Mouse (Mus musculus) embryonic facial prominence, embryonic 12.5 days (tissue): Measurements from ENCODE around the gene Ccr4. TPM values are rescaled to one million over a fixed set of nuclear protein-coding genes. Genes with fewer than 3 reads are reported as not detected.

ENCODE experiments used
- ATAC-seq: fragments of 200-750 bp; cut with Nextera tagmentation; 2 replicates; pipeline ENCODE4 v1.8.0; 2017; ENCODE audit not compliant: insufficient number of reproducible peaks, insufficient read depth, low FRiP score, low TSS enrichment
- H3K27ac ChIP-seq: fragments of 300-500 bp; sonication (generic); 2 replicates; pipeline ENCODE4 v1.5.1; 2016; ENCODE audit warnings: mild to moderate bottlenecking
- H3K27me3 ChIP-seq: fragments of 300-500 bp; sonication (generic); 2 replicates; pipeline ENCODE4 v1.6.1; 2016; ENCODE audit warnings: mild to moderate bottlenecking, moderate library complexity
- H3K36me3 ChIP-seq: fragments of 300-500 bp; sonication (generic); 2 replicates; pipeline ENCODE4 v1.6.1; 2016; ENCODE audit warnings: mild to moderate bottlenecking
- H3K4me1 ChIP-seq: fragments of 300-500 bp; sonication (generic); 2 replicates; pipeline ENCODE4 v1.6.1; 2016
- H3K4me2 ChIP-seq: fragments of 300-500 bp; sonication (generic); replicated peaks from 2 replicates; pipeline ENCODE4 v1.6.1; 2016; ENCODE audit warnings: mild to moderate bottlenecking, moderate library complexity
- H3K4me3 ChIP-seq: fragments of 300-500 bp; sonication (generic); 2 replicates; pipeline ENCODE4 v1.5.1; 2016; ENCODE audit warnings: mild to moderate bottlenecking
- H3K9ac ChIP-seq: fragments of 300-500 bp; sonication (generic); 2 replicates; pipeline ENCODE4 v1.6.1; 2016; ENCODE audit warnings: mild to moderate bottlenecking, moderate library complexity
- H3K9me3 ChIP-seq: fragments of 300-500 bp; sonication (generic); 2 replicates; pipeline ENCODE4 v1.6.1; 2016; ENCODE audit warnings: mild to moderate bottlenecking, moderate library complexity
- WGBS: fragments of 180-500 bp; shearing (Covaris S2); methylation state at CpG from one replicate; pipeline ENCODE4 v1.1.7; 2016; 5-methylcytosine and 5-hydroxymethylcytosine counted together
- polyA plus RNA-seq: library from polyadenylated mRNA; unstranded; fragments of >200 nt; fragmentation: Nextera tagmentation; extraction: Ambion mirVana; gene quantifications from 2 replicates; pipeline ENCODE4 v1.2.1, GENCODE M21; 2016

The Ccr4 gene
- polyA plus RNA-seq, 1 experiment from 2014 or later, result not detected

DNA sequence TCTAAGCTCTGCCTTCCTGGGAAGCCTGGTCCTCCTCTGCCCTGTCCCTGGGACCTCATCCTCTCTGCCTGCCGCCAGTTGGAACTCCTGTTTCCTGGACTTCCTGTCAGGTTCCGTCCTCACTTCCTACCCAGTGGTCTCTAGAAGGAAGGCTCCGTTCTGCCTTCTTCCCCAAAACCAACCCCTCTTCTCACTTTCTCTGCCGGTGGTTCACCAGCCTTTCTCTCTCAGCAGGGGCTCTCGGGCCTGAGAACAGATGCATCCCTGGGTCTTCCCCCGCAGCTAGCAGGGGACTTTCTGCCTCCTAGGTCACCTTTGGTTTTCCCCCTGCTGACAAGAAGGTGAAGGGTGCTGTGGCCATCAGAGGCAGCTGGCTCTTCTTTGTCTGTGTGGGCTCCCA, 39.3 kb downstream of the Ccr4 start:
- no peak for ATAC-seq
- peaks cover 20% of the 10 kb centered on the region for H3K36me3 ChIP-seq
- H3K4me2 ChIP-seq, result no peak overlapping the region
- H3K27ac ChIP-seq, result no peak overlapping the region
- no peak overlapping the region for H3K4me3 ChIP-seq
- no peaks in the 10 kb centered on the region for H3K27me3 ChIP-seq
- no peak overlapping the region for H3K9ac ChIP-seq
- WGBS, result 78% methylated on average over 6 of the region's 6 CpGs
- H3K9me3 ChIP-seq, result no peaks in the 10 kb centered on the region
- 0 out of 2 replicates have a peak, but pooled peaks cover 3% of the 10 kb centered on the region for H3K4me1 ChIP-seq

GRCm38 (mm10) chr9:114462569-114462968, 42.1 kb downstream of the Ccr4 start:
- Histone ChIP-seq H3K9ac (no peak overlapping the region), H3K4me2 (no peak overlapping the region), H3K4me1 (0 out of 2 replicates have a peak, but pooled peaks cover 3% of the 10 kb centered on the region), H3K9me3 (no peaks in the 10 kb centered on the region), H3K27me3 (no peaks in the 10 kb centered on the region), H3K36me3 (peaks cover 23% of the 10 kb centered on the region), H3K27ac (no peak overlapping the region), H3K4me3 (no peak overlapping the region)
- no peak for ATAC-seq
- 90% methylated on average over 7 of the region's 7 CpGs for whole genome bisulfite sequencing

- Histone ChIP-seq H3K27me3 (no peaks in the 10 kb centered on the region), H3K4me1 (no peaks in the 10 kb centered on the region), H3K4me2 (no peak overlapping the region), H3K36me3 (peaks cover 20% of the 10 kb centered on the region), H3K27ac (no peak overlapping the region), H3K9me3 (no peaks in the 10 kb centered on the region), H3K4me3 (no peak overlapping the region), H3K9ac (no peak overlapping the region)
- WGBS, result 84% methylated on average over 3 of the region's 3 CpGs
- ATAC-seq, result no peak
Measured at GRCm38 (mm10) chr9:114458436-114458835, 46.3 kb downstream of the Ccr4 start.

GRCm38 (mm10) chr9:114455420-114455819, 49.3 kb downstream of the Ccr4 start:
- no peak overlapping the region for H3K4me3 ChIP-seq
- H3K4me1 ChIP-seq, result no peaks in the 10 kb centered on the region
- H3K27ac ChIP-seq, result no peak overlapping the region
- WGBS, result 73% methylated on average over 2 of the region's 2 CpGs
- H3K36me3 ChIP-seq, result peaks cover 12% of the 10 kb centered on the region; the same call in 1 of the 2 replicates
- no peak for ATAC-seq
- H3K9me3 ChIP-seq, result no peaks in the 10 kb centered on the region
- H3K27me3 ChIP-seq, result no peaks in the 10 kb centered on the region
- H3K9ac ChIP-seq, result no peak overlapping the region
- no peak overlapping the region for H3K4me2 ChIP-seq

GRCm38 (mm10) chr9:114452418-114452817, 52.3 kb downstream of the Ccr4 start:
- Histone ChIP-seq H3K27me3 (no peaks in the 10 kb centered on the region), H3K4me3 (no peak overlapping the region), H3K4me2 (no peak overlapping the region), H3K4me1 (no peaks in the 10 kb centered on the region), H3K9ac (no peak overlapping the region), H3K36me3 (peaks cover 7% of the 10 kb centered on the region; the same call in 1 of the 2 replicates), H3K27ac (no peak overlapping the region), H3K9me3 (no peaks in the 10 kb centered on the region)
- WGBS, result 90% methylated on average over 6 of the region's 6 CpGs
- no peak for ATAC-seq

DNA sequence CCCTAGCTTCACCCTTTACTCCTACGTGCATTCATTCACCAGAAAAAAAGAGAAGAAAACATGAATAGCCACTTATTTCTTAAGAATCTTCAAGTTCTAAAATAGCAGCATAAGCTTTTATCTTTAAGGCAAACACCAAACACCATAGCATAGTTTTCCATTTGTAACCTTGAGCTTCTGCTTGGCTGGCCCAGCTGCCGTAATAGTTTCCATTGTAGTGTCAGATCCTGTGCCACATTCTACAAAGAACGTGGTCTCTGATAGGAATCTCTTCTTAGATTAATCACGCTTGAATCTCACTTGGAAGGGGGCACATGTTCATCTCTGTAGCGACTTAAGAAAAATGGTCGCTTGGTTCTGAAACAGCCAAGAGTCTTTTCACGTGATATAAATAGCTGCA, 53.1 kb downstream of the Ccr4 start:
- H3K36me3 ChIP-seq, result 0 out of 2 replicates have a peak, but pooled peaks cover 3% of the 10 kb centered on the region
- no peak overlapping the region for H3K4me3 ChIP-seq
- H3K4me2 ChIP-seq, result no peak overlapping the region
- no peak overlapping the region for H3K27ac ChIP-seq
- ATAC-seq, result no peak
- no peaks in the 10 kb centered on the region for H3K4me1 ChIP-seq
- no peaks in the 10 kb centered on the region for H3K9me3 ChIP-seq
- WGBS, result 84% methylated on average over 7 of the region's 7 CpGs
- H3K27me3 ChIP-seq, result no peaks in the 10 kb centered on the region
- H3K9ac ChIP-seq, result no peak overlapping the region

DNA sequence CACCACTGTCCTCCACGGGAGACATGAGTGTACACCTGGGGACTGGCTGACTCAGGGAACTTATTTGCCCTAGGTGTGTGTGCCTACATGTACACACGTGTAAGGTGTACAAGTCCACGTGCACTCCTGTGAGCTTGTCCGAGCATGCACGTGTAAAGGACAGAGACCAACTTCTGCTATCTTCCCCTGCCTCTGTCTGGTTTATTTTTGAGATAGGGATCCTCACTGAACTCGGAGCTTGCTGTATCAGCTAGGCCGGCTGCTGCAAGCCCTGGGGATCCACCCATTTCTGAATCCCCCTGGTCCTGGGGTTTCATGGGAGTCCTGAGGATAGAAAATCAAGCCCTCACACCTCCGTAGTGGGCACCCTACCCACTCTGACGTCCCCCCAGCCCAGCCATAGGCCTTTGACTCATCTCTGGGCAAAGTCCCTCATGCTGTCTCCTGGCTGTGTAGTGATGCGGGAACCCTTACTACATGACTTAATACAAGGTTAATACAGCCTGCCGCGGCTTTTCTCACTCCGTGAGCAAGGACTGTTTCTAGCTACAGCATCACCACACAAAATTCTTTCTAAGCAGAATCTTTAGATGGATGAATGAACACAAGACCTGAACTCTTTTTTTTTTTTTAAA, 55.5 kb downstream of the Ccr4 start:
- WGBS, result 90% methylated on average over 13 of the region's 13 CpGs

GRCm38 (mm10) chr9:114448700-114449099, 56.0 kb downstream of the Ccr4 start:
- Histone ChIP-seq H3K4me2 (no peak overlapping the region), H3K36me3 (no peaks in the 10 kb centered on the region), H3K4me1 (no peaks in the 10 kb centered on the region), H3K9ac (no peak overlapping the region), H3K27me3 (no peaks in the 10 kb centered on the region), H3K4me3 (no peak overlapping the region), H3K9me3 (no peaks in the 10 kb centered on the region), H3K27ac (no peak overlapping the region)
- no peak for ATAC-seq
- 81% methylated on average over 5 of the region's 5 CpGs for WGBS

More for the DNA sequence above, 55.5 kb downstream of the Ccr4 start:
- no peaks in the 10 kb centered on the region for H3K4me1 ChIP-seq
- 0 out of 2 replicates have a peak, but pooled peaks have one; percentile 15 for ATAC-seq
- no peak overlapping the region for H3K4me2 ChIP-seq
- no peak overlapping the region for H3K4me3 ChIP-seq
- no peaks in the 10 kb centered on the region for H3K9me3 ChIP-seq
- H3K36me3 ChIP-seq, result no peaks in the 10 kb centered on the region
- no peaks in the 10 kb centered on the region for H3K27me3 ChIP-seq
- H3K9ac ChIP-seq, result no peak overlapping the region
- no peak overlapping the region for H3K27ac ChIP-seq

DNA sequence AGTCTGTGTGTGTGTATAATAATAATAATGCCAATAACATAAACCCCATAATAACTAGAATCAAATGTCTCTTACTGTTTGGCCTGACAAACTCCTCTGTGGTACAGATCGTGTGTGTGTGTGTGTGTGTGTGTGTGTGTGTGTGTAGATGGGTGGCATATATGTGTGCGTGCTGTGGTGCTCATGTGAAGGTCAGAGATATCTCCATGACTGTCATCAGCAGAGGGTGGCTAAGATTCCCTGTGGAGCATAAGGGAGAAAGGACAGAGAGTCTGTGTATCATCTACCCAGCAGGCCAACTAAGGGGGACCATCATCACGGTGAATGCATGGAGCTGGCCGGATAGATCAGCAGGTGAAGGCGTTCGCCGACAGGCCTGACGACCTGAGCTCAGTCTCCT, 57.8 kb downstream of the Ccr4 start:
- no peak for ATAC-seq
- Histone ChIP-seq H3K27ac (no peak overlapping the region), H3K4me3 (no peak overlapping the region), H3K4me2 (no peak overlapping the region), H3K4me1 (no peaks in the 10 kb centered on the region), H3K27me3 (no peaks in the 10 kb centered on the region), H3K9me3 (no peaks in the 10 kb centered on the region), H3K9ac (no peak overlapping the region), H3K36me3 (peaks cover 12% of the 10 kb centered on the region)
- WGBS, result 86% methylated on average over 8 of the region's 8 CpGs

DNA sequence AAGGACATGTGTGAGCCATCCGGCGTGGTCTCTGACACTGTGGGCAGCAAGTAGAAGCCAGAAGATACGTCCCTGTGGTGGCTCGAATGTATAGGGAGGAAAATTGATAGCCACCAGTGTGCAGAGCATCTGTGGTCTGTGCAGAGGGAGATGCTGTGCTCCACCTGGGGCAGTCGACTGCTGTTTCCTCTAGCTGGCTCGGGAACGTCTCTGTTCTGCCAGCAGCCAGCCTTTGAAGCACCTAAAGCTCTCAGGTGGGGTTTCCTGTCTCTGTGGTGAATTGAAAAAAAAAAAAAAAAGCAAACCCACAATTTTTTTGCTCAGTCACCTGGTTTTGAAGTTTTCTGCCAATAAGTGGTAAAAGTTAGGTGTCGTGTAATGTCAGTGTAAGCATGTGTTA, 61.4 kb downstream of the Ccr4 start:
- H3K4me1 ChIP-seq, result no peaks in the 10 kb centered on the region
- H3K9ac ChIP-seq, result no peak overlapping the region
- H3K27me3 ChIP-seq, result no peaks in the 10 kb centered on the region
- 86% methylated on average over 8 of the region's 8 CpGs for WGBS
- no peak for ATAC-seq
- H3K4me2 ChIP-seq, result no peak overlapping the region
- no peak overlapping the region for H3K4me3 ChIP-seq
- H3K36me3 ChIP-seq, result peaks cover 12% of the 10 kb centered on the region
- H3K27ac ChIP-seq, result no peak overlapping the region
- no peaks in the 10 kb centered on the region for H3K9me3 ChIP-seq

DNA sequence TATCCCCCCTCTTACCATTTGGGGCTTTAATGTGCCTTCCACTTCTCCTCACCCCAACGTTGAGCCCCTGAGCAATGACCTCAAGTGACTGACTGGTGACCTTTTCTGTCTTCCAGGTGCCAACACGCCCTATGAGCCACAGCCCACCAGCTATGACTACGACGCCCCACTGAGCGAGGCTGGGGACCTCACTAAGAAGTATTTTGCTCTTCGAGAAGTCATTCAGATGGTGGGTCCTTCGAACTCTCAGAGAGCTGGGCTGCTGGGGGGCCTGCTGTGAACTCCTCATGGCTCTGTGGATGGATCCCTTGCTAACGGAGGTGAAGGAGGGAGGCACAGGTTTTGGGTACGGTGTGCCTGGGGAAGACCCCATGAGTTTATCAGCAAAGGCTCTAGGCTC, 61.8 kb downstream of the Ccr4 start:
- Histone ChIP-seq H3K9ac (no peak overlapping the region), H3K9me3 (no peaks in the 10 kb centered on the region), H3K36me3 (peaks cover 12% of the 10 kb centered on the region), H3K27ac (no peak overlapping the region), H3K4me1 (no peaks in the 10 kb centered on the region), H3K27me3 (no peaks in the 10 kb centered on the region), H3K4me2 (no peak overlapping the region), H3K4me3 (no peak overlapping the region)
- ATAC-seq, result no peak
- 82% methylated on average over 9 of the region's 9 CpGs for WGBS

- Histone ChIP-seq H3K27me3 (no peaks in the 10 kb centered on the region), H3K9me3 (no peaks in the 10 kb centered on the region), H3K4me1 (no peaks in the 10 kb centered on the region), H3K27ac (no peak overlapping the region), H3K36me3 (peaks cover 15% of the 10 kb centered on the region), H3K9ac (no peak overlapping the region), H3K4me3 (no peak overlapping the region), H3K4me2 (no peak overlapping the region)
- ATAC-seq, result no peak
- WGBS, result 92% methylated on average over 9 of the region's 9 CpGs
Measured at GRCm38 (mm10) chr9:114442225-114442624, 62.5 kb downstream of the Ccr4 start.
